Mouse (Mus musculus) naive thymus-derived CD4-positive, alpha-beta T cell, adult 5 months (primary cell): Measurements from ENCODE around the gene Afmid. TPM values are rescaled to one million over a fixed set of nuclear protein-coding genes. Genes with fewer than 3 reads are reported as not detected.

Experiments
- polyA plus RNA-seq: library from polyadenylated mRNA; unstranded; fragments of 100-300 nt; shearing (Covaris generic); gene quantifications from one replicate; pipeline ENCODE4 v1.2.1, GENCODE M21; 2017

Gene Afmid
- polyA plus RNA-seq: 7.6 TPM

GRCm38 (mm10) chr11:117825333-117826101 is at the start of gene Afmid, which contains the start of gene Tk1:
TSS of gene Afmid (plus strand) at chr11:117825924.
TSS of gene Tk1 (minus strand) at chr11:117826092.

DNA sequence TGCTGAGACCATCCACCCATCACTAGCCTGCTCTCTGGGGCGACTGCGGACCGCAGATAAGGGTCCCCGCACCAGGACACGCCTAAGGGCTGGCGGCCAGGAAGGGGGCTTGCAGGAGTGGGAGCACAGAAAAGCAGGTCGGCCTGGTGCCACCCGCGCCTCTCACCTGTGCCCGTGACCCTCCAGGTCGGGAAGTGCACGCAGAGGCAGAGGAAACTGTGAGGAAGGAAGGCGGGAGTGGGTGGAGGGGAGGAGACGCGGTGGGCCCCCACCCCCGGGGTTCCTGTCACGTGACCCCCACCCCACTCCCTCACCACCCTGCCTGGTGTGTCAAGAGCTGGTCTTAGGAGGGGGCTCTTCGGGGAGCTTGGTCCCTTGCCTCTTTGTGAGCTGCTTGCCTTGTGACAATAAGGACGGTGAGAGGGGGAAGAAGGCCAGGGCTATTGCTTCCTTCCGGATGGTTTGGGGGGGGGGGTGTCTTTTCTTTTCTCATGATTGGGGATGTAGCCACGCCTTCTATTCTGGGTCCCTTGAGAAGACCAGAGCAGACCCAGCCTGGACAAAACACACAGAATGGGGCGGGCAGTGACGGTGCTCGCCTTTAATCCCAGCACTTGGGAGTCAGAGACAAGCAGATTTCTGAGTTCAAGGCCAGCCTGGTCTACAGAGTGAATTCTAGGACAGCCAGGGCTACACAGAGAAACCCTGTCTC is 43.6 kb upstream of the Afmid start, which contains the start of the genes Tmc8 and Tmc6:
Gene Tmc8, plus strand, starts transcription at position 84 of the 712 bp plus-strand sequence.
Gene Tmc6, minus strand, starts transcription at position 206 of the 712 bp plus-strand sequence.

GRCm38 (mm10) chr11:117797511-117798159 is 28.1 kb upstream of the Afmid start, which contains the start of gene 6030468B19Rik:
TSS of gene 6030468B19Rik (plus strand) at chr11:117797660.

DNA sequence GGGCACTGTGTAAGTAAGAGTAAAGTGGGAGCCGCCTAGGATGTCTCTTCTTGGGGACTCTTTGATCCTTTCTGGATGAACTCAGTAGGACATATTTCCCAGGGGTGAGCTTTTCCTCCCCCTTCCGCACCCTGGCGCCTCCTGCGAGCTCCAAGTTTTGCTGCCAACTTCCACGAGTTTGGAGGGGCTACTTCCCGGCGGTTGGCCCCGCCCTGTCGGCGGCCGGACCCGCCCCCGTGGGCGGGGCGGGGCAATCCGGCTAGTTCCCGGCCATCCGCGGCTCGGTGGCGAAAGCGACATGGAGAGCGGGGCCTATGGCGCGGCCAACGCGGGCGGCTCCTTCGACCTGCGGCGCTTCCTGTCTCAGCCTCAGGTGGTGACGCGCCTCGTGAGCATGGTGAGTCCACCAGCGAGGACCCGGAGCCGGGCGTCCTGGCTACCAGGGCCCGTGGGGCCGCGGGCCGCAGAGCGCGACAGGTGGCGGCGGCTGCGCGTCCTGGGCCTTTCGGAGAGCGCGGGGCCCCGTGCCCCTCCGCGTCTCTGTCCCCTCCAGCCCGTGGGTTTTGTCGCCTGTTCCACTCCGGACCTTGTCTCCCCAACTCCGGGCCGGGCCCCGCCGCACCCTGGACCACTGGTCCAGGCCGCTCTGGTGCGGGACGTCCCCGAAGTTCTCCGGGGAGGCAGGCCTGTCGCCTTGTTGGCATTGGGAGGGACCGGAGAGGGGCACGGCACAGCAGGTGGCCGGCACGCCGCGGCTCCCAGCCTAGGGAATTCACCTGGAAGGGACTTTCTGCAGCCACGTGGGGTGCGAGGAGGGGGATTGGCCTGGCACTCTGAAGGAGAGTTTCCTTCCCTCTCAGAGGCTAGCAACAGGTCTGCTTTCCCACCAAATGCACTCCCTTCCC is 16.1 kb upstream of the Afmid start, which contains the start of the genes Gm20708 and Syngr2:
Gene Gm20708, plus strand, starts transcription at position 262 of the 905 bp plus-strand sequence.
Gene Syngr2, plus strand, starts transcription at position 262 of the 905 bp plus-strand sequence.

DNA sequence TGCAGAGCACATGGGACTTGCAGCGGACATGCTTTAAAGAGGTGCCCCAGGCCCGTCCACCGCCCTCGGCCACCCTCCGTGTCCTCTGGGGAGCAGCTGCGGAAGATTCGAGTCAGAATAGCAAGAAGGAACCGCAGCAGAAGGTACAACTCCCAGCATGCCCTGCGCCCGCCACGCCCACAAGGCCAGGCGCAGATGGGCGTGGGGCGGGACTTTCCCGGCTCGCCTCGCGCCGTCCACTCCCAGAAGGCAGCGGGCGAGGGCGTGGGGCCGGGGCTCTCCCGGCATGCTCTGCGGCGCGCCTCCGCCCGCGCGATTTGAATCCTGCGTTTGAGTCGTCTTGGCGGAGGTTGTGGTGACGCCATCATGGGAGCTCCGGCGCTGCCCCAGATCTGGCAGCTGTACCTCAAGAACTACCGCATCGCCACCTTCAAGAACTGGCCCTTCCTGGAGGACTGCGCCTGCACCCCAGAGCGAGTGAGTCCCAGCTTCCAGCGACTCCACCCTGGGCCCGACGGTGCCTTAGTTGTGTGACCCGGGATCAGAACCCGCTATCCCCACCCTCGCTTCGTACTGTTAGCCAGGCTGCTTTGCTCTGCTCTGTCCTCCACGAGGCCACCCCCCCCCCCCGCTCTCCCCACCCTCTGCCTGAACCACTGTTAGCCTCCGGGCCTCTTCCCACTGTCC is 23.4 kb downstream of the Afmid start, which contains the start of gene Birc5:
Gene Birc5, plus strand, starts transcription at position 267 of the 687 bp plus-strand sequence.

DNA sequence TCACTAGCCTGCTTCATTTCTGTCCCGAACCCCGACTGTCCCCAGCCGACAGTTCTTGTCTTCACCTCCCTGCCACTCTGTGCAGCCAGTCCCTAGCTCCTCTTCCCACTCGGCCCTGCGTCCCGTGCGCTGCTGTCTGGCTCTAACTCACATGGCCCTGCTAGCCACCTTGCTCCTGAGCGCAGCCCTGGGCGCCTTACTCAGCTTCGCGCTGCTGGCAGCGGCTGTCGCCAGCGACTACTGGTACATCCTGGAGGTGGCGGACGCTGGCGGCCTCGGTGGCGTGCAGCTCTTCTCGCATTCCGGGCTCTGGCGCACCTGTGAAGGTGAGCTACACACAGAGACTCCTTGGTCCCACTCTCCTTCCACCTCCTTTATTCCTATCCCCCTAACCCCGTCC is 34.9 kb downstream of the Afmid start, which contains the start of gene Tmem235:
Gene Tmem235, plus strand, starts transcription at position 152 of the 400 bp plus-strand sequence.

DNA sequence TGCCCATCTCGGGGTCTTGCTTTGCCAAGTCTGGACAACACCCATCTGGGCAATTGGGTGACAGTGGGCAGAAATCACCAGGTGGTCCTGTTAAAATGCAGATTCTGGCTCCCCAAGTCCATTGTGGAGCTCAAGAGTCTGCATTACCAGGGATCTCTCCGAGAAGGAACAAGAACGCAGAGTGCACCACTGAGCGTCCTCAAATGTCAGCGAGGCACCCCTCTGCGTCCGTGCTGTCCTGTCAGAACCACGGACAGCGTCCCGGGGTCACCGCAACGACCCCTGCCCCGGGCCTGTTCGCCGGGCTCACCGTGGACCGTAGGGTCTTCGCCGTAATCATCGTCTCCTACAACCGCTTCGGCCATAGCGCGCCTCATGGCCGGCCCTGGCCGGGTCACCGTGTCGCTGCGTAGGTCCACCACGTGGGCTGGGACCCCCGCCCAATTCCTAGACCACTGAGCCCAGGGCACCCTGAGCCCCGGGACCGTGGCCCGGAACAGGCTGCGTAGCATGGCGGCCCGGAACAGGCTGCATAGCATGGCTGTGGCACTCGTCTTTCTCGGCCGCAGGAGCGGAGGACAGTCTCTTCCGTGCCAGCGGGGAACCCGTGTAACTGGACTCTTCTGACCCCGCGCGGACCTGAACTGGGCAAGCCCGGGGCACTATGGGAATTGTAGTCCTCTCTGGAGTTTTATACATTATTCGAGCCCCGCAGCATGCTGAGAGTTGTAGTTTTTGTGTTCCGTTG is 47.3 kb downstream of the Afmid start, which contains the start of gene Tha1:
Gene Tha1, minus strand, starts transcription at position 621 of the 748 bp plus-strand sequence.

Other genes starting within 250 kb of the Afmid start
- gene Tnrc6c, start 171.6 kb upstream of the Afmid start, polyA plus RNA-seq: 26.9 TPM
- gene Tmc8, start 43.8 kb upstream of the Afmid start, polyA plus RNA-seq: 75.5 TPM
- gene Tmc6, start 43.7 kb upstream of the Afmid start, polyA plus RNA-seq: 143 TPM
- gene 6030468B19Rik, start 28.3 kb upstream of the Afmid start, polyA plus RNA-seq: not detected
- gene Gm20708, start 16.3 kb upstream of the Afmid start, polyA plus RNA-seq: 1.5 TPM
- gene Syngr2, start 16.3 kb upstream of the Afmid start, polyA plus RNA-seq: 63.8 TPM
- 1.4 TPM for gene Tk1, start 168 bp downstream of the Afmid start, polyA plus RNA-seq
- 0.42 TPM for gene Birc5, start 23.3 kb downstream of the Afmid start, polyA plus RNA-seq
- gene Tmem235, start 34.8 kb downstream of the Afmid start, polyA plus RNA-seq: not detected
- 10.7 TPM for gene Tha1, start 47.6 kb downstream of the Afmid start, polyA plus RNA-seq
- gene Socs3, start 144.1 kb downstream of the Afmid start, polyA plus RNA-seq: 183 TPM
- gene Pgs1, start 160.4 kb downstream of the Afmid start, polyA plus RNA-seq: 43.9 TPM